ENCODE assay signal across 26 mouse cellular contexts in the genomic region with DNA sequence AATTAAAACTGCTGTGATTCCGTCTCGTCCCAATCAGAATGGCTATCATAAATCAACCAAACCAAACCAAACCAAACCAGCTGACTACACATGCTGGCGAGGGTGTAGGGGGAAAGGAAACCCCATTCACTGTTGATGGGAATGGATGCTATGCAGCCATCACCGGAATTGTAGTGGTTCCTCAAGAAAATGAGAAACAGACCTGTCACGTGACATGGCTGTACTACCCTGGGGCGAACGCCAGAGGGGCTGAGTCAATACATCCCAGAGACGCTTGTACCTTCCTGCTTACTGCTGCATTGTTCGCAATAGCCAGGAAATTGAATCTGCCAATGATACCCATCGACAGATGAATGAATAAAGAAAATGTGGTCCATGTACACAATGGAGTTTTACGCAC. TPM values are rescaled to one million over a fixed set of nuclear protein-coding genes. Genes with fewer than 3 reads are reported as not detected.
DNase-seq lines count a peak whose midpoint lies in the region; ATAC-seq and TF ChIP-seq lines count a peak whose summit lies in the region.
"Had no signal": no experiment of that assay in that cellular context is flagged by ENCODE, and none has a peak within 500 bp of the region (broad histone marks: within the 10 kb centered on the region; RNA-seq: fewer than 3 reads in every experiment).

No protein-coding gene starts in this region.

- H3K27ac ChIP-seq in embryonic facial prominence, embryonic 11.5 days (replicated peaks; ENCODE audit: low read depth, low read length) = no peak overlapping the region
- no peak overlapping the region for H3K27ac ChIP-seq in limb, embryonic 13.5 days
- H3K27ac ChIP-seq: heart, adult 2 months; hindbrain, postnatal 0 days; kidney, postnatal 0 days; midbrain, embryonic 12.5 days; stomach, embryonic 15.5 days had no signal

- TF ChIP-seq CTCF in C2C12 (IDR thresholded peaks at IDR 0.05; ENCODE audit: control insufficient read depth, insufficient read depth, insufficient read length) = no peak

- no peak overlapping the region for H3K4me3 ChIP-seq in C2C12 (ENCODE audit: insufficient read depth, poor library complexity, severe bottlenecking)
- H3K4me3 ChIP-seq in embryonic facial prominence, embryonic 11.5 days (ENCODE audit: low read depth, low read length) = no peak overlapping the region
- H3K4me3 ChIP-seq in limb, embryonic 13.5 days = no peak overlapping the region
- H3K4me3 ChIP-seq: heart, adult 2 months; midbrain, embryonic 12.5 days; stomach, embryonic 15.5 days had no signal

- no peak overlapping the region for H3K4me2 ChIP-seq in embryonic facial prominence, embryonic 11.5 days (ENCODE audit: low read depth, low read length)
- H3K4me2 ChIP-seq in limb, embryonic 13.5 days (replicated peaks) = 0 out of 2 replicates have a peak overlapping the region, but pooled peaks have one; percentile 23
- H3K4me2 ChIP-seq: liver, embryonic 11.5 days; midbrain, embryonic 12.5 days; stomach, embryonic 15.5 days had no signal

- H3ac ChIP-seq in C2C12 (ENCODE audit: control insufficient read depth, insufficient read length, low read depth) = no peak overlapping the region

- 53% methylated on average over 11 of the region's 11 CpGs for WGBS in embryonic facial prominence, embryonic 11.5 days
- 28% methylated on average over 11 of the region's 11 CpGs for WGBS in limb, embryonic 13.5 days

- H3K27me3 ChIP-seq in C2C12 (ENCODE audit: control insufficient read depth, insufficient read depth, insufficient read length) = no peaks in the 10 kb centered on the region
- no peaks in the 10 kb centered on the region for H3K27me3 ChIP-seq in embryonic facial prominence, embryonic 11.5 days (ENCODE audit: control insufficient read depth, insufficient read depth, low read length)
- no peaks in the 10 kb centered on the region for H3K27me3 ChIP-seq in limb, embryonic 13.5 days
- H3K27me3 ChIP-seq: stomach, embryonic 15.5 days had no signal

- H3K9me3 ChIP-seq in embryonic facial prominence, embryonic 11.5 days (replicated peaks; ENCODE audit: control insufficient read depth, low read length) = no peaks in the 10 kb centered on the region
- H3K9me3 ChIP-seq in limb, embryonic 13.5 days = no peaks in the 10 kb centered on the region
- H3K9me3 ChIP-seq: G1E; midbrain, embryonic 12.5 days; stomach, embryonic 15.5 days had no signal

- no peaks in the 10 kb centered on the region for H3K4me1 ChIP-seq in embryonic facial prominence, embryonic 11.5 days (ENCODE audit: control insufficient read depth, insufficient read depth, low read length)
- H3K4me1 ChIP-seq in limb, embryonic 13.5 days = peaks cover 9% of the 10 kb centered on the region
- H3K4me1 ChIP-seq: stomach, embryonic 15.5 days had no signal

- peak; percentile 18 for DNase-seq in 3T3-L1 (ENCODE audit: low read depth, low spot score)
- peak; percentile 72 for DNase-seq in embryonic facial prominence, embryonic 11.5 days (ENCODE audit: low spot score)
- DNase-seq in testis, postnatal 10 days (ENCODE audit: low spot score) = no peak
- no peak for DNase-seq in kidney, adult 8-10 months
- DNase-seq in heart, postnatal 10 days = no peak
- DNase-seq: adrenal gland, postnatal 36 days; cerebellum, adult 18-20 months; cerebellum, postnatal 36 days; gastrocnemius, postnatal 14 days; heart, adult 2 months; heart, postnatal 4 days; kidney, adult 11 months; layer of hippocampus, postnatal 36 days; lung, adult 18-20 months; lung, postnatal 36 days; right cerebral cortex, postnatal 25 days; thymus, adult 2 months had no signal

- H3K9ac ChIP-seq in embryonic facial prominence, embryonic 11.5 days (replicated peaks; ENCODE audit: low read length) = no peak overlapping the region
- H3K9ac ChIP-seq in limb, embryonic 13.5 days = no peak overlapping the region
- H3K9ac ChIP-seq: midbrain, embryonic 12.5 days; stomach, embryonic 15.5 days had no signal

- no peaks in the 10 kb centered on the region for H3K36me3 ChIP-seq in C2C12 (ENCODE audit: control insufficient read depth, insufficient read depth)
- no peaks in the 10 kb centered on the region for H3K36me3 ChIP-seq in embryonic facial prominence, embryonic 11.5 days (replicated peaks; ENCODE audit: control insufficient read depth, insufficient read depth, low read depth, low read length)
- H3K36me3 ChIP-seq in limb, embryonic 13.5 days = no peaks in the 10 kb centered on the region
- H3K36me3 ChIP-seq: G1E; midbrain, embryonic 12.5 days; stomach, embryonic 15.5 days had no signal

- H3K79me3 ChIP-seq in C2C12 (ENCODE audit: low read depth) = no peaks in the 10 kb centered on the region

- intact Hi-C loops in heart, postnatal 10 days (cut with DNase I) = no loop called here

- ATAC-seq in embryonic facial prominence, embryonic 11.5 days (replicated peaks; ENCODE audit: insufficient number of reproducible peaks, low FRiP score, low TSS enrichment, low read depth) = no peak
- ATAC-seq in limb, embryonic 13.5 days (ENCODE audit: low FRiP score, low read depth) = peak; percentile 71; the same call in 1 of the 2 replicates
- ATAC-seq: CD4-positive, CD25-positive, alpha-beta regulatory T cell, adult 4 months; hindbrain, postnatal 0 days had no signal

- no peaks in the 10 kb centered on the region for H3K79me2 ChIP-seq in C2C12 (ENCODE audit: control insufficient read depth, insufficient read depth)

TF ChIP-seq in C2C12, 6 proteins besides CTCF, POLR2A, EP300 and RAD21:
- peak; percentile 57 for TF ChIP-seq USF1 (IDR thresholded peaks at IDR 0.05; ENCODE audit: low read depth)
- TF ChIP-seq CEBPB (IDR thresholded peaks at IDR 0.05; ENCODE audit: low read depth) = no peak

RNA-seq across cellular contexts. Expression of gene Tada1, which starts 29.1 kb away (rescaled TPM):
- 18.5 TPM for polyA plus RNA-seq in C2C12 (2012; fragmentation: generic; extraction: Trizol)
- polyA plus RNA-seq in embryonic facial prominence, embryonic 11.5 days (2014; fragmentation: Nextera tagmentation; extraction: Ambion mirVana) = 76.4 and 81.0 TPM in 2 replicates
- polyA plus RNA-seq in limb, embryonic 13.5 days (2015; fragmentation: Nextera tagmentation; extraction: Ambion mirVana) = 61.1 and 65.5 TPM in 2 replicates
- 10 to 100 TPM; 13.9 to 15.6 TPM for total RNA-seq in heart, postnatal 10 days (2021)

RNA-seq across cellular contexts. Expression of gene Pogk, which starts 59.9 kb away (rescaled TPM):
- 7.6 TPM for polyA plus RNA-seq in C2C12 (2012; fragmentation: generic; extraction: Trizol)
- 28.1 and 30.1 TPM in 2 replicates for polyA plus RNA-seq in embryonic facial prominence, embryonic 11.5 days (2014; fragmentation: Nextera tagmentation; extraction: Ambion mirVana)
- polyA plus RNA-seq in limb, embryonic 13.5 days (2015; fragmentation: Nextera tagmentation; extraction: Ambion mirVana) = 20.5 and 24.6 TPM in 2 replicates
- 10 to 100 TPM; 19.5 to 23.4 TPM for total RNA-seq in heart, postnatal 10 days (2021)
- polyA plus RNA-seq: G1E had no signal

Comparison
In these comparisons a context has a peak if more than half of its experiments do, and no peak if none do; other contexts are left out.
1. DNase-seq: peak in 3T3-L1 (single experiment) and embryonic facial prominence, embryonic 11.5 days (single experiment); none in testis, postnatal 10 days (single experiment), kidney, adult 8-10 months (0 of 2) and heart, postnatal 10 days (0 of 2).